Mouse (Mus musculus) ovary, postnatal 10 days (tissue): ENCODE data around the gene Fbxl3.

Experiments used
- DNase-seq: peaks from one replicate; pipeline ENCODE4 v3.0.0; 2022; ENCODE audit warnings: low spot score

The Fbxl3 gene

GRCm38 (mm10) chr14:103037016-103037415 is 62.4 kb downstream of the Fbxl3 start:
- no peak for DNase-seq

- no peak for DNase-seq
These were observed 65.3 kb downstream of the Fbxl3 start for GRCm38 (mm10) chr14:103034076-103034475.

- DNase-seq = no peak
These were observed 66.0 kb downstream of the Fbxl3 start for GRCm38 (mm10) chr14:103033271-103033823.
